Mouse (Mus musculus): ENCODE data around the gene Afg1l.

DNA sequence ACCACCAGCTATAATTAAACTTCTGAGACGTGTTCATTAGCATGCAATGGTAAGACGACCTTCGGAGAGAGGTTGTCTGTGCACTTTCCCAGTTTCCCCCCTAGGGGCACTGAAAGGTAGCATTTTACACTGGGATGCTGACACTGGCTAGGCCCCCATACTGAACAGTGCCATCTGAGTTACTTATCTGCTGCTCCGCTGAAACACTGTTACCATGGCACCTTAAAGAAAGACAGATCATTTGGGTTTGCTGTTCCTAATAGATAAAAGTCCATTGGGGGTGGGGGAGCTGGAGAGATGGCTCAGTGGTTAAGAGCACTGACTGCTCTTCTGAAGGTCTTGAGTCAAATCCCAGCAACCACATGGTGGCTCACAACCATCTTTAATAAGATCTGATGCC, 181.8 kb downstream of the Afg1l start:
- no peak for TF ChIP-seq CTCF (IDR thresholded peaks at IDR 0.05; ENCODE audit: insufficient read depth, low read length)
- TF ChIP-seq POLR2A (IDR thresholded peaks at IDR 0.05; ENCODE audit: borderline replicate concordance, extremely low read depth, low read depth, low read length): no peak
